Mouse (Mus musculus): ENCODE measurements around the gene Lmx1b. TPM values are rescaled to one million over a fixed set of nuclear protein-coding genes. Genes with fewer than 3 reads are reported as not detected.

Lmx1b gene
- polyA plus RNA-seq, 1 experiment from 2014 or later, result 0.43 TPM

- no peaks in the 10 kb centered on the region for H3K36me3 ChIP-seq (ENCODE audit: control insufficient read depth, insufficient read depth, low read length)
- no peaks in the 10 kb centered on the region for H3K9me3 ChIP-seq (ENCODE audit: control insufficient read depth, low read length)
- no peak overlapping the region for H3K9ac ChIP-seq (ENCODE audit: low read depth, low read length)
- H3K4me3 ChIP-seq (ENCODE audit: low read depth, low read length), result no peak overlapping the region
- ATAC-seq (ENCODE audit: low read depth), result no peak
- 17% methylated on average over 5 of the region's 5 CpGs for WGBS
- no peak overlapping the region for H3K4me2 ChIP-seq (ENCODE audit: low read depth, low read length)
- DNase-seq (ENCODE audit: low spot score), result no peak
- no peak overlapping the region for H3K27ac ChIP-seq (replicated peaks; ENCODE audit: low read depth, low read length)
- peaks cover 96% of the 10 kb centered on the region for H3K27me3 ChIP-seq (replicated peaks; ENCODE audit: control insufficient read depth, insufficient read depth, low read length)
- peaks cover 14% of the 10 kb centered on the region; the same call in 1 of the 2 replicates for H3K4me1 ChIP-seq (ENCODE audit: control insufficient read depth, insufficient read depth, low read length)
Observed at GRCm38 (mm10) chr2:33633237-33633636, 7.1 kb downstream of the Lmx1b start.

- ATAC-seq (ENCODE audit: low read depth) (no peak), DNase-seq (ENCODE audit: low spot score) (no peak)
- no peak overlapping the region for H3K4me3 ChIP-seq (ENCODE audit: low read depth, low read length)
- H3K27me3 ChIP-seq (replicated peaks; ENCODE audit: control insufficient read depth, insufficient read depth, low read length), result peaks cover 95% of the 10 kb centered on the region
- no peak overlapping the region for H3K27ac ChIP-seq (replicated peaks; ENCODE audit: low read depth, low read length)
- H3K9me3 ChIP-seq (ENCODE audit: control insufficient read depth, low read length), result no peaks in the 10 kb centered on the region
- H3K4me1 ChIP-seq (ENCODE audit: control insufficient read depth, insufficient read depth, low read length), result peaks cover 14% of the 10 kb centered on the region; the same call in 1 of the 2 replicates
- H3K36me3 ChIP-seq (ENCODE audit: control insufficient read depth, insufficient read depth, low read length), result no peaks in the 10 kb centered on the region
- H3K4me2 ChIP-seq (ENCODE audit: low read depth, low read length), result no peak overlapping the region
- no peak overlapping the region for H3K9ac ChIP-seq (ENCODE audit: low read depth, low read length)
- WGBS, result 25% methylated on average over 5 of the region's 5 CpGs
Observed at GRCm38 (mm10) chr2:33632551-33633059, 7.7 kb downstream of the Lmx1b start.

DNA sequence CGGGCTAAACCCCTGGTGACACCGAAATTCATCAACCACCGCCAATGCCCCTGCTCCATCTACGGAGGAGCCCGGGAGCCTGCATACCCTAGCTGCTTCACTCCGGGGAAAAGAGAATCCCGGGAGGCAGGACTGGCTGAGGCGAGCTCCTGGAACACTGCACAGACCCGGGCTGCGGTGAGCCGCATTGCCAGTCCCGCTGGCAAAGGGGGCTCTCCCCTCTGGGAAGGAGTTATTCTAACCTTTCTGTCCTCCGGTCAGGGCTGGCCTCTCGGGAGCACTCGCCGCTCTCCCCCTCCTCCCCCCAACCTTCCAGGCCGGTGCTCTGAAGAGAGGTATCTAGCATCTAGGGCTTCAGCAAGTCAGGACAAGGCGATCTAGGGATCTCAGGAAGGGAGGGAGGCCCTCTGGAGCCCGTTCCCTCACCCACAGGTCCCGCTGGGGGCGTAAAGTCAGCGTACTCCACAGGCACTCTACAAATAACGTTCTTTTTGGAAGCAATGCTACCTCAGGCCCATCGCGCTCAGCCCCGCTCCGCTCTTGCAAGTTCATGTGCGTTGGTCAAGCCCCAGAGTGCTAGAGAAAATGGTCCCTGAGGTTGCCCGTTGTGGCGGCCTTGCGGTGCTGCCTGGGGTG is 8.5 kb downstream of the Lmx1b start:
- Histone ChIP-seq H3K27me3 (replicated peaks; ENCODE audit: control insufficient read depth, insufficient read depth, low read length) (peaks cover 91% of the 10 kb centered on the region), H3K27ac (replicated peaks; ENCODE audit: low read depth, low read length) (no peak overlapping the region), H3K4me2 (ENCODE audit: low read depth, low read length) (peak overlapping the region; percentile 54), H3K4me1 (ENCODE audit: control insufficient read depth, insufficient read depth, low read length) (peaks cover 15% of the 10 kb centered on the region), H3K36me3 (ENCODE audit: control insufficient read depth, insufficient read depth, low read length) (no peaks in the 10 kb centered on the region), H3K9ac (ENCODE audit: low read depth, low read length) (peak overlapping the region; percentile 5; the same call in 1 of the 2 replicates), H3K4me3 (ENCODE audit: low read depth, low read length) (peak overlapping the region; percentile 25), H3K9me3 (ENCODE audit: control insufficient read depth, low read length) (no peaks in the 10 kb centered on the region)
- DNase-seq (ENCODE audit: low spot score) (no peak), ATAC-seq (ENCODE audit: low read depth) (peak; percentile 44; the same call in 1 of the 2 replicates)
- WGBS, result 1% methylated on average over 21 of the region's 31 CpGs

- peak overlapping the region; percentile 54 for H3K4me2 ChIP-seq (ENCODE audit: low read depth, low read length)
- H3K9me3 ChIP-seq (ENCODE audit: control insufficient read depth, low read length), result no peaks in the 10 kb centered on the region
- under 1% methylated on average over 40 of the region's 40 CpGs for WGBS
- ATAC-seq (ENCODE audit: low read depth) (peak; percentile 16; the same call in 1 of the 2 replicates), DNase-seq (ENCODE audit: low spot score) (no peak)
- no peak overlapping the region for H3K27ac ChIP-seq (replicated peaks; ENCODE audit: low read depth, low read length)
- 0 out of 2 replicates have a peak overlapping the region, but pooled peaks have one; percentile 5 for H3K9ac ChIP-seq (ENCODE audit: low read depth, low read length)
- peaks cover 91% of the 10 kb centered on the region for H3K27me3 ChIP-seq (replicated peaks; ENCODE audit: control insufficient read depth, insufficient read depth, low read length)
- peak overlapping the region; percentile 25 for H3K4me3 ChIP-seq (ENCODE audit: low read depth, low read length)
- H3K4me1 ChIP-seq (ENCODE audit: control insufficient read depth, insufficient read depth, low read length), result peaks cover 22% of the 10 kb centered on the region
- H3K36me3 ChIP-seq (ENCODE audit: control insufficient read depth, insufficient read depth, low read length), result no peaks in the 10 kb centered on the region
Observed at GRCm38 (mm10) chr2:33631022-33631707, 9.1 kb downstream of the Lmx1b start.

GRCm38 (mm10) chr2:33630081-33631021 is 10.0 kb downstream of the Lmx1b start:
- H3K27ac ChIP-seq (replicated peaks; ENCODE audit: low read depth, low read length), result no peak overlapping the region
- H3K36me3 ChIP-seq (ENCODE audit: control insufficient read depth, insufficient read depth, low read length), result no peaks in the 10 kb centered on the region
- 10% methylated on average over 33 of the region's 34 CpGs for WGBS
- peak overlapping the region; percentile 54 for H3K4me2 ChIP-seq (ENCODE audit: low read depth, low read length)
- peaks cover 24% of the 10 kb centered on the region for H3K4me1 ChIP-seq (ENCODE audit: control insufficient read depth, insufficient read depth, low read length)
- peaks cover 90% of the 10 kb centered on the region for H3K27me3 ChIP-seq (replicated peaks; ENCODE audit: control insufficient read depth, insufficient read depth, low read length)
- no peaks in the 10 kb centered on the region for H3K9me3 ChIP-seq (ENCODE audit: control insufficient read depth, low read length)
- no peak for ATAC-seq (ENCODE audit: low read depth)
- H3K4me3 ChIP-seq (ENCODE audit: low read depth, low read length), result 0 out of 2 replicates have a peak overlapping the region, but pooled peaks have one; percentile 25
- no peak for DNase-seq (ENCODE audit: low spot score)
- H3K9ac ChIP-seq (ENCODE audit: low read depth, low read length), result no peak overlapping the region

- ATAC-seq (ENCODE audit: low read depth) (no peak), DNase-seq (ENCODE audit: low spot score) (no peak)
- Histone ChIP-seq H3K9me3 (ENCODE audit: control insufficient read depth, low read length) (no peaks in the 10 kb centered on the region), H3K27me3 (replicated peaks; ENCODE audit: control insufficient read depth, insufficient read depth, low read length) (peaks cover 90% of the 10 kb centered on the region), H3K4me2 (ENCODE audit: low read depth, low read length) (no peak overlapping the region), H3K9ac (ENCODE audit: low read depth, low read length) (no peak overlapping the region), H3K4me1 (ENCODE audit: control insufficient read depth, insufficient read depth, low read length) (peaks cover 24% of the 10 kb centered on the region), H3K4me3 (ENCODE audit: low read depth, low read length) (no peak overlapping the region), H3K27ac (replicated peaks; ENCODE audit: low read depth, low read length) (no peak overlapping the region), H3K36me3 (ENCODE audit: control insufficient read depth, insufficient read depth, low read length) (no peaks in the 10 kb centered on the region)
- 30% methylated on average over 6 of the region's 6 CpGs for WGBS
Observed at GRCm38 (mm10) chr2:33629641-33630040, 10.7 kb downstream of the Lmx1b start.

GRCm38 (mm10) chr2:33628791-33629190 is 11.5 kb downstream of the Lmx1b start:
- DNase-seq (ENCODE audit: low spot score), result no peak
- peaks cover 24% of the 10 kb centered on the region for H3K4me1 ChIP-seq (ENCODE audit: control insufficient read depth, insufficient read depth, low read length)

DNA sequence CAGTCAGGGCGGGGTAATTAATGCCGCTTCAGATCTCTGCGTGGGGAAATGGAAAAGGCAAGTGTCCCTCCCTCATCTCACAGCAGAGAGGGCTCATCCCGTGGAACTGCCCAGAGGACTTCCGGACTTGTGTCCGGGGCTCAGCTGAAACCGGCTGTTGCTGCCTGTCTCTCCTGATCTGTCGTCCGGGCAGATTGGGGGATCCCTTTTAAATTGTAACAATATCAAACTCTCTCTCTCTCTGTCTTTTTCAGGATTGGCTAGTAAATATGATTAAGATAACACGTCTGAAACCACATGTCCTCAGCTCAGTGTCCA is 13.3 kb downstream of the Lmx1b start:
- 15% methylated on average over 10 of the region's 10 CpGs for WGBS
- peaks cover 72% of the 10 kb centered on the region for H3K27me3 ChIP-seq (replicated peaks; ENCODE audit: control insufficient read depth, insufficient read depth, low read length)
- DNase-seq (ENCODE audit: low spot score) (no peak), ATAC-seq (ENCODE audit: low read depth) (no peak)
- H3K4me2 ChIP-seq (ENCODE audit: low read depth, low read length), result no peak overlapping the region
- H3K9me3 ChIP-seq (ENCODE audit: control insufficient read depth, low read length), result no peaks in the 10 kb centered on the region
- H3K9ac ChIP-seq (ENCODE audit: low read depth, low read length), result no peak overlapping the region; the same call in 1 of the 2 replicates
- H3K27ac ChIP-seq (replicated peaks; ENCODE audit: low read depth, low read length), result no peak overlapping the region
- peaks cover 24% of the 10 kb centered on the region for H3K4me1 ChIP-seq (ENCODE audit: control insufficient read depth, insufficient read depth, low read length)
- no peak overlapping the region for H3K4me3 ChIP-seq (ENCODE audit: low read depth, low read length)
- H3K36me3 ChIP-seq (ENCODE audit: control insufficient read depth, insufficient read depth, low read length), result no peaks in the 10 kb centered on the region

More at GRCm38 (mm10) chr2:33628791-33629190, 11.5 kb downstream of the Lmx1b start:
- no peaks in the 10 kb centered on the region for H3K9me3 ChIP-seq (ENCODE audit: control insufficient read depth, low read length)
- no peak for ATAC-seq (ENCODE audit: low read depth)
- H3K4me3 ChIP-seq (ENCODE audit: low read depth, low read length), result no peak overlapping the region
- H3K4me2 ChIP-seq (ENCODE audit: low read depth, low read length), result no peak overlapping the region
- no peak overlapping the region for H3K9ac ChIP-seq (ENCODE audit: low read depth, low read length)
- H3K27ac ChIP-seq (replicated peaks; ENCODE audit: low read depth, low read length), result no peak overlapping the region
- WGBS, result 7% methylated on average over 16 of the region's 16 CpGs
- peaks cover 85% of the 10 kb centered on the region for H3K27me3 ChIP-seq (replicated peaks; ENCODE audit: control insufficient read depth, insufficient read depth, low read length)
- no peaks in the 10 kb centered on the region for H3K36me3 ChIP-seq (ENCODE audit: control insufficient read depth, insufficient read depth, low read length)
